Mouse (Mus musculus) adrenal gland, postnatal 36 days (tissue): ENCODE measurements around the gene Lrsam1. TPM values are rescaled to one million over a fixed set of nuclear protein-coding genes. Genes with fewer than 3 reads are reported as not detected.
A peak's percentile ranks its signal among the peaks of the same experiment; 100 is the strongest.

Source experiments
- DNase-seq, 2 experiments: peaks; one replicate each; pipeline ENCODE4 v3.0.0; 2021; ENCODE audit warnings: mixed read lengths in 1 of 2
- total RNA-seq, 2 experiments: library from RNA; stranded (reverse); gene quantifications; 2 replicates each; pipeline ENCODE4 v1.2.3; 2021

The Lrsam1 gene
- total RNA-seq, 2 experiments from 2014 or later, result 18.4 to 27.1 TPM

- DNase-seq, result no peak
Observed at GRCm38 (mm10) chr2:32894097-32894496, 67.3 kb downstream of the Lrsam1 start.

- DNase-seq, result no peak
Observed at GRCm38 (mm10) chr2:32892490-32892889, 68.9 kb downstream of the Lrsam1 start.

GRCm38 (mm10) chr2:32891278-32891677, 70.1 kb downstream of the Lrsam1 start:
- DNase-seq, result no peak

- DNase-seq, result no peak
Observed at GRCm38 (mm10) chr2:32890280-32890679, 71.1 kb downstream of the Lrsam1 start.

GRCm38 (mm10) chr2:32888551-32888950, 72.9 kb downstream of the Lrsam1 start:
- no peak for DNase-seq

GRCm38 (mm10) chr2:32888029-32888428, 73.4 kb downstream of the Lrsam1 start:
- DNase-seq, result no peak

- DNase-seq, result no peak
Observed at GRCm38 (mm10) chr2:32884745-32885144, 76.7 kb downstream of the Lrsam1 start.

- DNase-seq, result peak; percentile 41 to 68
Observed at GRCm38 (mm10) chr2:32882283-32883043, 79.0 kb downstream of the Lrsam1 start.

- peak; percentile 80 to 89 for DNase-seq
Observed at GRCm38 (mm10) chr2:32881723-32882122, 79.7 kb downstream of the Lrsam1 start.

GRCm38 (mm10) chr2:32881054-32881453, 80.4 kb downstream of the Lrsam1 start:
- no peak for DNase-seq

- no peak for DNase-seq
Observed at GRCm38 (mm10) chr2:32879593-32879992, 81.8 kb downstream of the Lrsam1 start.

GRCm38 (mm10) chr2:32878396-32878795, 83.0 kb downstream of the Lrsam1 start:
- DNase-seq, result no peak

GRCm38 (mm10) chr2:32877761-32878393, 83.5 kb downstream of the Lrsam1 start:
- DNase-seq, result no peak

- no peak for DNase-seq
Observed at GRCm38 (mm10) chr2:32877303-32877702, 84.1 kb downstream of the Lrsam1 start.

- no peak for DNase-seq
Observed at GRCm38 (mm10) chr2:32876490-32877302, 84.7 kb downstream of the Lrsam1 start.

GRCm38 (mm10) chr2:32875675-32876489, 85.5 kb downstream of the Lrsam1 start, which contains the start of gene Fam129b:
TSS of gene Fam129b (plus strand) at chr2:32876114.
- peak; percentile 89 to 94 for DNase-seq

Other genes starting within 250 kb of the Lrsam1 start
- 10 to 100 TPM; 74.7 to 76.3 TPM for gene Cdk9, start 248.5 kb downstream of the Lrsam1 start, total RNA-seq
- gene Sh2d3c, start 240.6 kb downstream of the Lrsam1 start, total RNA-seq, result 10 to 100 TPM; 13.0 to 18.9 TPM
- gene 6330409D20Rik, start 220.6 kb downstream of the Lrsam1 start, total RNA-seq, result not detected
- 10 to 100 TPM; 26.7 to 32.5 TPM for gene Tor2a, start 204.4 kb downstream of the Lrsam1 start, total RNA-seq
- gene Ttc16, start 186.0 kb downstream of the Lrsam1 start, total RNA-seq, result under 1 TPM; 0.10 to 0.20 TPM
- gene Ptrh1, start 185.8 kb downstream of the Lrsam1 start, total RNA-seq, result 10 to 100 TPM in 1 of 2 experiments, 1 to 10 TPM in 1; 8.3 to 12.0 TPM
- gene Cfap157, start 177.2 kb downstream of the Lrsam1 start, total RNA-seq, result not detected
- gene Stxbp1, start 114.4 kb downstream of the Lrsam1 start, total RNA-seq, result 10 to 100 TPM; 21.5 to 30.6 TPM
- 10 to 100 TPM; 15.8 to 32.3 TPM for gene Fam129b, start 85.5 kb downstream of the Lrsam1 start, total RNA-seq
- 100 to 1,000 TPM; 165 to 189 TPM for gene Rpl12, start 55 bp downstream of the Lrsam1 start, total RNA-seq
- 10 to 100 TPM; 18.8 to 19.4 TPM for gene Slc2a8, start 20.5 kb upstream of the Lrsam1 start, total RNA-seq
- 10 to 100 TPM; 11.6 to 15.3 TPM for gene Garnl3, start 170.0 kb upstream of the Lrsam1 start, total RNA-seq